Mouse (Mus musculus) adrenal gland, postnatal 10 days (tissue): ENCODE results near the gene Mr1. TPM values are rescaled to one million over a fixed set of nuclear protein-coding genes. Genes with fewer than 3 reads are reported as not detected.
A peak's percentile ranks its signal among the peaks of the same experiment; 100 is the strongest.
"Not testable (repeated sequence)": the region's sequence is repeated elsewhere in the genome, so short reads cannot be mapped to it uniquely, and the experiment has no call there.

ENCODE experiments used
- DNase-seq: peaks from one replicate; pipeline ENCODE4 v3.0.0; 2021; ENCODE audit warnings: mixed read lengths
- long read RNA-seq, 2 experiments: library from polyadenylated mRNA; stranded (forward); transcript quantifications; one replicate each; pipeline ENCODE4 v2.0.0; 2021
- total RNA-seq, 2 experiments: library from RNA; stranded (reverse); gene quantifications; 2 replicates each; pipeline ENCODE4 v1.2.3; 2021

Mr1 gene
- total RNA-seq = 10 to 100 TPM; 13.4 to 18.6 TPM
- long read RNA-seq, experiment 1, partial matches to known transcripts = 0 of 5 reads
- long read RNA-seq, experiment 1, other reads (novel, unspliced or antisense) = 1 of 5 reads
- long read RNA-seq, experiment 2, transcript Mr1-201 (6 exons, 2,512 nt) = major isoform, 9 of 13 reads
- long read RNA-seq, experiment 2, partial matches to known transcripts = 0 of 13 reads
- long read RNA-seq, experiment 2, other reads (novel, unspliced or antisense) = 2 of 13 reads

GRCm38 (mm10) chr1:155146572-155146980 lies at the start of gene Mr1:
Gene Mr1 (minus strand): TSS chr1:155146814.
- DNase-seq = peak; percentile 33

GRCm38 (mm10) chr1:155192805-155193368 lies 46.3 kb upstream of the Mr1 start:
- DNase-seq = no peak

- no peak for DNase-seq
Observed at GRCm38 (mm10) chr1:155191671-155192070, 45.1 kb upstream of the Mr1 start.

- no peak for DNase-seq
Observed at GRCm38 (mm10) chr1:155191219-155191618, 44.6 kb upstream of the Mr1 start.

- DNase-seq = no peak
Observed at GRCm38 (mm10) chr1:155188656-155189055, 42.0 kb upstream of the Mr1 start.

- DNase-seq = no peak
Observed at GRCm38 (mm10) chr1:155184191-155184590, 37.6 kb upstream of the Mr1 start.

- DNase-seq = no peak
Observed at GRCm38 (mm10) chr1:155178192-155178924, 31.7 kb upstream of the Mr1 start.

GRCm38 (mm10) chr1:155174424-155174823 lies 27.8 kb upstream of the Mr1 start:
- no peak for DNase-seq

GRCm38 (mm10) chr1:155173644-155174016 lies 27.0 kb upstream of the Mr1 start:
- DNase-seq = not testable (repeated sequence)

GRCm38 (mm10) chr1:155172895-155173643 lies 26.5 kb upstream of the Mr1 start:
- DNase-seq = no peak

- no peak for DNase-seq
Observed at GRCm38 (mm10) chr1:155169935-155170334, 23.3 kb upstream of the Mr1 start.

- peak; percentile 30 for DNase-seq
Observed at GRCm38 (mm10) chr1:155167453-155167852, 20.8 kb upstream of the Mr1 start.

GRCm38 (mm10) chr1:155158970-155159484 lies 12.4 kb upstream of the Mr1 start:
- DNase-seq = peak; percentile 75

- peak; percentile 99 for DNase-seq
Observed at GRCm38 (mm10) chr1:155158141-155158969, 11.7 kb upstream of the Mr1 start, which contains the start of gene Stx6. Gene Stx6 (plus strand): TSS chr1:155158715.

- no peak for DNase-seq
Observed at GRCm38 (mm10) chr1:155153906-155154305, 7.3 kb upstream of the Mr1 start.

- DNase-seq = no peak
Observed at GRCm38 (mm10) chr1:155150821-155151220, 4.2 kb upstream of the Mr1 start.

GRCm38 (mm10) chr1:155149403-155149802 lies 2.8 kb upstream of the Mr1 start:
- DNase-seq = no peak

GRCm38 (mm10) chr1:155147228-155147627 lies 614 bp upstream of the Mr1 start:
- no peak for DNase-seq

- peak; percentile 37 for DNase-seq
Observed at GRCm38 (mm10) chr1:155145620-155146019, 994 bp downstream of the Mr1 start.

- peak; percentile 76 for DNase-seq
Observed at GRCm38 (mm10) chr1:155140076-155140475, 6.5 kb downstream of the Mr1 start.

GRCm38 (mm10) chr1:155138795-155139194 lies 7.8 kb downstream of the Mr1 start:
- peak; percentile 82 for DNase-seq
